Mouse (Mus musculus) adipocyte (in vitro differentiated cells): Measurements from ENCODE around the gene Snrpc.

ENCODE experiments used
- DNase-seq: peaks from one replicate; pipeline ENCODE4 v3.0.0-alpha.2; 2016; ENCODE audit warnings: low spot score

Snrpc gene

GRCm38 (mm10) chr17:27819521-27819970 is 18.4 kb upstream of the Snrpc start:
- peak; percentile 70 for DNase-seq

GRCm38 (mm10) chr17:27819971-27820567 is 17.9 kb upstream of the Snrpc start:
- peak; percentile 61 for DNase-seq

- DNase-seq = peak; percentile 100
Measured at GRCm38 (mm10) chr17:27820568-27821406, 17.2 kb upstream of the Snrpc start, which contains the start of gene D17Wsu92e. TSS of gene D17Wsu92e (minus strand) at chr17:27820648.

- no peak for DNase-seq
Measured at GRCm38 (mm10) chr17:27821407-27822338, 16.3 kb upstream of the Snrpc start.

GRCm38 (mm10) chr17:27823142-27823905 is 14.6 kb upstream of the Snrpc start:
- no peak for DNase-seq

- DNase-seq = no peak
Measured at GRCm38 (mm10) chr17:27824941-27825340, 13.0 kb upstream of the Snrpc start.

- no peak for DNase-seq
Measured at GRCm38 (mm10) chr17:27825539-27825938, 12.4 kb upstream of the Snrpc start.

GRCm38 (mm10) chr17:27825984-27826905 is 11.7 kb upstream of the Snrpc start:
- DNase-seq = peak; percentile 82

GRCm38 (mm10) chr17:27826908-27827383 is 11.0 kb upstream of the Snrpc start:
- peak; percentile 52 for DNase-seq

- DNase-seq = no peak
Measured at GRCm38 (mm10) chr17:27827511-27827910, 10.4 kb upstream of the Snrpc start.

GRCm38 (mm10) chr17:27830411-27830810 is 7.5 kb upstream of the Snrpc start:
- DNase-seq = no peak

GRCm38 (mm10) chr17:27839469-27840252 is 1.7 kb downstream of the Snrpc start:
- DNase-seq = peak; percentile 98

- no peak for DNase-seq
Measured at GRCm38 (mm10) chr17:27848351-27848750, 10.4 kb downstream of the Snrpc start.

- peak; percentile 92 for DNase-seq
Measured at GRCm38 (mm10) chr17:27851076-27851475, 13.1 kb downstream of the Snrpc start.

- DNase-seq = peak; percentile 87
Measured at GRCm38 (mm10) chr17:27856265-27856797, 18.4 kb downstream of the Snrpc start, which contains the start of gene Uhrf1bp1. TSS of gene Uhrf1bp1 (plus strand) at chr17:27856441.

- DNase-seq = peak; percentile 74
Measured at GRCm38 (mm10) chr17:27856798-27857648, 19.1 kb downstream of the Snrpc start.

- DNase-seq = peak; percentile 46
Measured at GRCm38 (mm10) chr17:27857649-27858475, 19.9 kb downstream of the Snrpc start.
